Mouse (Mus musculus) small intestine, adult 2 months (tissue): ENCODE results near the gene Ulk4.

ENCODE experiments used
- CTCF ChIP-seq: fragments of 200-500 bp; IDR thresholded peaks from 2 replicates; pipeline ENCODE4 v1.5.1; 2012; ENCODE audit warnings: low read depth, mild to moderate bottlenecking, control low read depth, inconsistent platforms, low read length, moderate library complexity, mixed read lengths; ENCODE audit not compliant: insufficient replicate concordance, insufficient read length; ENCODE audit errors: extremely low read depth
- POLR2A ChIP-seq: fragments of 200-500 bp; IDR thresholded peaks from 2 replicates; pipeline ENCODE4 v1.6.1; 2012; ENCODE audit warnings: low read depth, mild to moderate bottlenecking, control low read depth, inconsistent platforms, low read length, moderate library complexity

GRCm38 (mm10) chr9:121216536-121217320 lies 60.3 kb downstream of the Ulk4 start:
- TF ChIP-seq CTCF (no peak), POLR2A (no peak)
